In the genomic region with DNA sequence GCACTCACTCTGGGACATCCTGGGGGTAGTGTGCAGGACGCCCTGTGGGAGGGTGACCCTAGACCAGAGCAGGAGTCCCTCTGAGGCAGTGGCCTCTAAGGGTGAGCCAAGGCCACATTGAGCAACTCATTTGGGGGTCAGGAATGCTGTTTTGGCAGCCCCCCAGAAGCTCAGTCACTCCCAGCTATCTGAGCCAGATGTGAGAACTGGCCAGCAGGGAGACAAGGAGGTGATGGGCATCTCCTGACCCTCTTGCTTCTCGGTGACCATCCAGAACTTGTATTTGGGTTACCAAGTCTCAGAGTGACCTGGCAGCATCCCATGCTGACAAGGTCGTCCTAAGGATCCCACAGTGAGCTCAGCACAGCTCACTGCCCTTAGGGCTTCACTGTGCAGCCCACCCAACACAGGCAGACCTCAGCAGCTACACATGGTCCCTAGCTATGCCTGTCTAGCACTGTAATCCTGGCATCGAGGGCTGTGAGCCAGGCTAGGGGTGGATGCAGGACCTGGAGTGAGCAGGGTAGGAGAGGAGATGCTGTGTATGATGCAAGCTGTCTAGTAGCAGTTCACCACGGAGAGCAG, we compare ENCODE assay signal across 8 mouse cellular contexts. TPM values are rescaled to one million over a fixed set of nuclear protein-coding genes. Genes with fewer than 3 reads are reported as not detected.
DNase-seq lines count a peak whose midpoint lies in the region; ATAC-seq and TF ChIP-seq lines count a peak whose summit lies in the region.

No protein-coding gene starts in this region.

- H3K4me2 ChIP-seq in intestine, embryonic 14.5 days (ENCODE audit: low read length), result no peak overlapping the region
- no peak overlapping the region for H3K4me2 ChIP-seq in intestine, embryonic 16.5 days (ENCODE audit: low read depth, low read length)
- peak overlapping the region; percentile 75 for H3K4me2 ChIP-seq in liver, embryonic 14.5 days (ENCODE audit: low read depth)

- H3K4me3 ChIP-seq in intestine, embryonic 14.5 days (ENCODE audit: low read depth, low read length), result no peak overlapping the region
- no peak overlapping the region for H3K4me3 ChIP-seq in intestine, embryonic 16.5 days (ENCODE audit: low read length)
- H3K4me3 ChIP-seq in cortical plate, adult 2 months (ENCODE audit: insufficient read depth, low read length), result no peak overlapping the region
- peak overlapping the region; percentile 5 to 25; a peak in 2 of 4 replicates for H3K4me3 ChIP-seq in liver, embryonic 14.5 days (ENCODE audit: insufficient read depth in 1 of 2, low read depth in 2 of 2, low read length in 2 of 2)

- intact Hi-C loops in heart, postnatal 25 days (cut with DNase I), result no loop called here

- TF ChIP-seq CTCF in cortical plate, adult 2 months (IDR thresholded peaks at IDR 0.05; ENCODE audit: extremely low read depth, insufficient read depth, low read length), result no peak
- no peak for TF ChIP-seq CTCF in liver, embryonic 14.5 days (IDR thresholded peaks at IDR 0.05; ENCODE audit: low read depth)

- peaks cover 11% of the 10 kb centered on the region for H3K36me3 ChIP-seq in intestine, embryonic 14.5 days (ENCODE audit: control insufficient read depth, insufficient read depth, low read length)
- no peaks in the 10 kb centered on the region for H3K36me3 ChIP-seq in intestine, embryonic 16.5 days (ENCODE audit: control insufficient read depth, insufficient read depth, low read length)
- H3K36me3 ChIP-seq in liver, embryonic 14.5 days (replicated peaks; ENCODE audit: control insufficient read depth, insufficient read depth, low read depth), result no peaks in the 10 kb centered on the region

- TF ChIP-seq POLR2A in cortical plate, adult 2 months (IDR thresholded peaks at IDR 0.05; ENCODE audit: extremely low read depth, insufficient read depth, low read length), result no peak

- H3K27ac ChIP-seq in intestine, embryonic 14.5 days (ENCODE audit: low read depth), result no peak overlapping the region
- H3K27ac ChIP-seq in intestine, embryonic 16.5 days (ENCODE audit: low read length), result no peak overlapping the region
- H3K27ac ChIP-seq in cortical plate, adult 2 months (ENCODE audit: insufficient read depth, low read length), result peak overlapping the region; percentile 60; the same call in 1 of the 2 replicates
- peak overlapping the region; percentile 80 for H3K27ac ChIP-seq in liver, embryonic 14.5 days

- TF ChIP-seq EP300 in liver, embryonic 14.5 days (IDR thresholded peaks at IDR 0.05; ENCODE audit: low read depth), result no peak

- peaks cover 19% of the 10 kb centered on the region for H3K4me1 ChIP-seq in intestine, embryonic 14.5 days (replicated peaks; ENCODE audit: control insufficient read depth, insufficient read depth, low read length)
- H3K4me1 ChIP-seq in intestine, embryonic 16.5 days (ENCODE audit: control insufficient read depth, insufficient read depth, low read length), result peaks cover 36% of the 10 kb centered on the region
- peaks cover 5% of the 10 kb centered on the region for H3K4me1 ChIP-seq in cortical plate, adult 2 months (ENCODE audit: control insufficient read depth, insufficient read depth, low read length)
- H3K4me1 ChIP-seq in liver, embryonic 14.5 days (replicated peaks; ENCODE audit: control insufficient read depth in 2 of 2, insufficient read depth in 2 of 2, low read length in 1 of 2), result peaks cover 42 to 56% of the 10 kb centered on the region in 2 experiments

- no peaks in the 10 kb centered on the region for H3K27me3 ChIP-seq in intestine, embryonic 14.5 days (replicated peaks; ENCODE audit: control insufficient read depth, insufficient read depth, low read length)
- no peaks in the 10 kb centered on the region for H3K27me3 ChIP-seq in intestine, embryonic 16.5 days (replicated peaks; ENCODE audit: control insufficient read depth, insufficient read depth, low read length)
- H3K27me3 ChIP-seq in liver, embryonic 14.5 days (ENCODE audit: control insufficient read depth, insufficient read depth, low read length), result no peaks in the 10 kb centered on the region

- no peak for DNase-seq in intestine, embryonic 14.5 days (ENCODE audit: low spot score)
- DNase-seq in heart, postnatal 25 days (ENCODE audit: low spot score), result peak; percentile 45
- no peak for DNase-seq in liver, embryonic 14.5 days (ENCODE audit: low read depth in 3 of 3, low spot score in 3 of 3)
- no peak for DNase-seq in embryo, embryonic 11 days
- no peak for DNase-seq in thymus, postnatal 25 days
- DNase-seq in cerebellum, adult 9-11 months, result no peak

- H3K9me3 ChIP-seq in intestine, embryonic 14.5 days (ENCODE audit: control insufficient read depth, low read length), result no peaks in the 10 kb centered on the region
- H3K9me3 ChIP-seq in intestine, embryonic 16.5 days (ENCODE audit: control insufficient read depth, low read length), result no peaks in the 10 kb centered on the region
- no peaks in the 10 kb centered on the region for H3K9me3 ChIP-seq in liver, embryonic 14.5 days (ENCODE audit: control insufficient read depth, low read length)

- ATAC-seq in intestine, embryonic 14.5 days (replicated peaks; ENCODE audit: low FRiP score, low TSS enrichment, low read depth), result peak; percentile 51; the same call in 1 of the 2 replicates
- ATAC-seq in intestine, embryonic 16.5 days, result no peak
- no peak for ATAC-seq in liver, embryonic 14.5 days (ENCODE audit: insufficient read depth)

- 52% methylated on average over 4 of the region's 5 CpGs for WGBS in intestine, embryonic 14.5 days
- WGBS in intestine, embryonic 16.5 days, result 52% methylated on average over 4 of the region's 5 CpGs
- 36% methylated on average over 5 of the region's 5 CpGs for WGBS in liver, embryonic 14.5 days (ENCODE audit: insufficient replicate concordance)

- H3K9ac ChIP-seq in intestine, embryonic 14.5 days (ENCODE audit: low read length), result no peak overlapping the region
- H3K9ac ChIP-seq in intestine, embryonic 16.5 days (ENCODE audit: low read depth, low read length), result no peak overlapping the region
- H3K9ac ChIP-seq in liver, embryonic 14.5 days (replicated peaks), result peak overlapping the region; percentile 66

RNA-seq across cellular contexts. Expression of gene Notch3, which starts 49.3 kb away (rescaled TPM):
- polyA plus RNA-seq in intestine, embryonic 14.5 days (2014; fragmentation: Nextera tagmentation; extraction: Ambion mirVana), result 13.3 and 13.8 TPM in 2 replicates
- 5.1 and 6.6 TPM in 2 replicates for polyA plus RNA-seq in intestine, embryonic 16.5 days (2015; fragmentation: Nextera tagmentation; extraction: Ambion mirVana)
- 7.5 and 7.8 TPM in 2 replicates for polyA plus RNA-seq in cortical plate, adult 2 months (2012; rRNA removed)
- 10 to 100 TPM; 23.4 to 31.1 TPM for total RNA-seq in heart, postnatal 25 days (2021)
- polyA plus RNA-seq in liver, embryonic 14.5 days (2012; rRNA removed), result 0.55 and 0.66 TPM in 2 replicates
- 0.22 and 0.30 TPM in 2 replicates for polyA plus RNA-seq in liver, embryonic 14.5 days (2014; fragmentation: Nextera tagmentation; extraction: Ambion mirVana)

Comparison
In these comparisons a context has a peak if more than half of its experiments do, and no peak if none do; other contexts are left out.
1. H3K27ac ChIP-seq: peak in cortical plate, adult 2 months (single experiment) and liver, embryonic 14.5 days (single experiment); none in intestine, embryonic 14.5 days (single experiment) and intestine, embryonic 16.5 days (single experiment).
2. H3K4me3 ChIP-seq: peak in liver, embryonic 14.5 days (2 of 2); none in intestine, embryonic 14.5 days (single experiment), intestine, embryonic 16.5 days (single experiment) and cortical plate, adult 2 months (single experiment).